Mouse (Mus musculus) yolk sac, embryonic 10.5 days (tissue): ENCODE data around the gene Ly6g5c.

ENCODE experiments used
- DNase-seq: peaks from one replicate; pipeline ENCODE4 v3.0.0-alpha.2; 2017; ENCODE audit warnings: low spot score

Gene Ly6g5c

DNA sequence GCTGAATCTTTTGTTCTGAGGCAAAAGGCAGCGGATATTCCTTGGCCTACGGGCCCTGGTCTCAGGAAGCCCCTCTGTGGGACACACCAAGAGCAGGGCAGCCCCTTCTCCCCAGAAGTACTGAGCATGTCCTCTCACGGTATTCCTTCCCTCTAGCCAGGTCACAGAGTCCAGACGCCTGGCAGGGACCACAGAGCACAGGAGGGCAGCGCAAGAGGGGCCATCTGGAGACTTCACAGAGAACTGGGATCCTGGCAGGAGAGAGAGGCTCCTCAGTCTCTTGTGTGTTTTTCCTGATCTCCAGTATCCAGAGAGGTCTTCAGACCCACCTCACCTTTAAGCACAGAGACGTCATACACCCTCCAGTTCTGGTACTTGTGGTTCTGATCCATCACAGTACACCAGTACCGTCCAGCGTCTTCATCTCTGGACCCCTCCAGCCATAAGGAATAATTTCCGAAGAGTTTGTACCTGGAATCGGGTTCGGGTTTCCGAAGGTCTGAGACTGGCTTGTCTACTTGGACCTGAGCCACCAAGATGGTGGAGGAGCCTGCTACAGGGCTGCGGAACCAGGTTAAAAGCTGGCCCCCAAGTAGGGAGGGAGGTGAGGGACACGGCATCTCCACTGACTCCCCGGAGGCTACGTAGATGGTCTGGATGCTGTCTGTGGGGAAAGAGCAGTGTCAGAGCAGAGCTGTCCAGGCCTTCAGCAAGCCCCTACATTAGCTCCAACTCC lies 25.1 kb upstream of the Ly6g5c start:
- DNase-seq: no peak

DNA sequence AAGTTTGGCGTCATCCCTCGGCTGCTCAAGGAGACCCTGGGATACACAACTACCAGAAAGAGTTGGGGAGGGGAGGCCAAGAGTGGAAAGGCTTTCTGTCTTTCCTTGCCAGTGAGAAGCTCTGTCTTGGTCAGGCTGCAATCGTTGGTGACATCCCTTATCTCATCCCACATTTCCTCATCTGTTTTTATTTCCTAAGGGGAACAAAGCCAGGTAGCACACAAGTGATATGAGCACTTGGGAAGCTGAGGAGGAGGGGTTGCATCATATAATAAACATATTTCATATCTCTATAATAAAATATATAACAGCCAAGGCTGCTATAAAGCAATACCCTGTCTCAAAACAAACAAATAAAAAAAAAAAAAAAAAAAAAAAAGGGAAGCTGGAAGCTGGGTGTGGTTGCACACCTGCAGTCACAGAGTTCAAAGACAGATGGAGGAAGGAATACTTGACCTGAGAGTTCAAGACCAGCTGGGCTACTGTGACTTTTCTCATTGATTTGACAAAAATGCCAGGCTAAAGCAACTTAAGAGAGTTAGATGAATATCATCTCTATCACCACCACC lies 24.1 kb upstream of the Ly6g5c start:
- DNase-seq: no peak

DNA sequence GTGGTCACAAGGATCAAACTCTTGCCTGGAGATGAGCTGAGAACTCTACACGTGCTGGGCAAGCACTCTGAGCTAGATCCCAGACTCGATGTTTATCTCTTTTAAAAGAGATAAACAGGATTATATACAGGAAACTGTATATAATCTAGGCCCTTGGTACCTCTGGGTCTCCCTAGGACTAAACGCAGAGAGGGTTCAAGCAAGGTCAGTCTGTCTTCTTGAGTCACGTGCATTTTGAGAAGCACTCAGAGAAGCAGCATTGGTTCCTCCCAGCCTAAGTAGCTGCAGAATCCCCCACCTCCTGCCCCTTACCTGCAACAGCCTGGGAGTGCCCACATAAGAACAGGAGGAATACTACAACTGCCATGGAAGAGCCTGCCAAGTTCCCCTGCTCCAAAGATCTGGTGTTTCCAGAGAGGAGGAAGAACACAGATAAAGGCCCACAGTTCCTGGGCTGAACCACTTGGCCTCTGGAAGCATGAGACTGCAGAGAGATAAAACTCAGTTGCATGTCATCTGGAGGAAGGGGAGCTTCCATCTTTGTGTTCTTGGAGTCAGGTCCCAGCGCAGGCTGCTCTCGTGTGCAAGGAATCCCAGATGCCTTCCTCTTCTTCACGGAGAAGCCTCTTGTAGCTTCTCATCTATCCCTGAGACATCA lies 22.7 kb upstream of the Ly6g5c start, which contains the start of gene Ly6g6f:
Gene Ly6g6f, minus strand, starts transcription at position 403 of the 658 bp plus-strand sequence.
- DNase-seq: no peak

- no peak for DNase-seq
Observed at GRCm38 (mm10) chr17:35088151-35088550, 19.9 kb upstream of the Ly6g5c start.

DNA sequence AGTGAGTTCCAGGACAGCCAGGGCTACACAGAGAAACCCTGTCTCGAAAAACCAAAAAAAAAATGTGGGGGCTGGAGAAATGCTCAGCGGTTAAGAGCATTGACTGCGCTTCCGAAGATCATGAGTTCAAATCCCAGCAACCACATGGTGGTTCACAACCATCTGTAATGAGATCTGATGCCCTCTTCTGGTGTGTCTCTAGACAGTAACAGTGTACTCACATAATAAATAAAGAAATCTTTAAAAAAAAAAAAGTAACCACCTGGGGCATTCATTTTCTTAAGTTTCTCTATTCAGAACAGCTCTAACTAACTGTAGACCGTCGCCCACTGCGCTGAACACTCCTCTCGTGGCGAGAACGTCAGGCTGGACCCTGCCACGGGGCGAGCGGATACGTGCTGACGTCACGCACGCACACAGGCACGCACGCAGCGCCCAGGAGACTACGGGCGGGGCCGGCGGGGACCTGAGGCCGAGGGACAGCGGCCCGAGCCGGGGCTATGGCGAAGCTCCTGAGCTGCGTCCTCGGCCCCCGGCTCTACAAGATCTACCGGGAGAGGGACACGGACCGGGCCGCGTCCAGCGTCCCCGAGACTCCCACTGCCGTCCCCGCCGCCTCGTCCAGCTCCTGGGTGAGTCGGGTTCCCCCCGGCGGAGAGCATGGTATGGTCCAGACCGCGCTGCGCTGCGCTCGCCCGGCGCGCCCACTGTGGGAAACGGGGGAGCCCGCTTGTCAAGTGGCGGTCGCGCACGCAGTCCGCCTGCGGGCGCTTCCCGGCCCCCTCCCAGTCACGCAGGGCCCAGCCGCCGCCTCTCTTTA lies 19.0 kb upstream of the Ly6g5c start, which contains the start of gene Abhd16a:
Gene Abhd16a, plus strand, starts transcription at position 439 of the 820 bp plus-strand sequence.
- DNase-seq: peak; percentile 91

DNA sequence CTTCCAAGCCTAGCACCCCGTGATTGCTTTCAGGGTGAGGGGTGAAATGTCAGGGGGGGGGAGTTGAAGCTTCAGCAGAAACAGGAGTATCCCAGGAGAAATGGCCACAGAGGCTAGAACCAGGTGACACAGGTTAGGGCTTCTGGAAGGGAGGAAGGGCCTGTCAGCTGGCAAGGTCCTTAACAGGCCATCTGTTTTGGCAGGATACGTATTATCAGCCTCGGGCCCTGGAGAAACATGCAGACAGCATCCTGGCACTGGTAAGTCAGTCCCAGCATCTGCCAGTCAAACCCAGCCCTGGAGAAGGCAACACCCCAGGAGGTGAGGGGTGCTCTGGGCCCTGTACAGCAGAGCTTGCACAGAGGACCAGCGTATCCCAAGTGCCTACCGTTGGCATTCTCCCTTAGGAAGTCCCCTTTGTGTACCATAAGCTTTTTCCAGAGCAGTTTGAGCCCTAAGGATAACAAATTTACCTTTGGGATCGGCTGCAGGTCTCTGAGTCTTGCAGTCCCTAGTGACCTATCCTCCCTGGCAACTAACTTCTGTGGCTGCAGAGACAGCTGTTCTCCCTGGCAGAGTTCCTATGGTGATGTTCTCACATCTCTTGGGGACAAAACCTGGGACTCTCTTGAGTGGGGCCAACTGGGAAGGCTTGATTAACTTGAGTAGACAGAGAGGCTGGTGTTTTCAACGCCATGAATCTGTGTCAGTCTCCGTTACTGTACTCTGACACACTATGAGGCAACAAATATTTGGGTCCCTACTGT lies 17.7 kb upstream of the Ly6g5c start:
- DNase-seq: no peak

GRCm38 (mm10) chr17:35092403-35093198 lies 15.5 kb upstream of the Ly6g5c start:
- DNase-seq: no peak

GRCm38 (mm10) chr17:35094475-35095365 lies 13.4 kb upstream of the Ly6g5c start:
- no peak for DNase-seq

DNA sequence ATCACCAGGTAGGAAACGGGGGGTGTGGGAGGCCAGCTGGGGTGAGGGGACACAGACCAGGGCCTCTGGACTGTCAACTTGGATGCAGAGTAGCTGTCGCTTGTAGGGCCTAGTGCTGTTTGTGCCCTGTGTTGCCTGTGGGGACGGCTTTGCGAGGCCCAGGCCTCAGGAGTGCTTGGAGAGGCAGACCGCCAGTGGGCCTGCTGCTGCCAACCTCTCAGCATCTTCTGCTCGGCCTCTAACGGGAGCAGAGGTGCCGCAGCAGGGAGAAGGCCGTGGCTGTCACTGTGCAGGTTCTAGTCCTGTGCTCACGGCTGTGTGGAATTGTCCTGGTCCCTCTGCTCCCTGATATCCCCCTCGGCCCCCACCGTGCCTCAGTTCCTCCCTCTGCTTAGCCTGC lies 11.5 kb upstream of the Ly6g5c start:
- no peak for DNase-seq

DNA sequence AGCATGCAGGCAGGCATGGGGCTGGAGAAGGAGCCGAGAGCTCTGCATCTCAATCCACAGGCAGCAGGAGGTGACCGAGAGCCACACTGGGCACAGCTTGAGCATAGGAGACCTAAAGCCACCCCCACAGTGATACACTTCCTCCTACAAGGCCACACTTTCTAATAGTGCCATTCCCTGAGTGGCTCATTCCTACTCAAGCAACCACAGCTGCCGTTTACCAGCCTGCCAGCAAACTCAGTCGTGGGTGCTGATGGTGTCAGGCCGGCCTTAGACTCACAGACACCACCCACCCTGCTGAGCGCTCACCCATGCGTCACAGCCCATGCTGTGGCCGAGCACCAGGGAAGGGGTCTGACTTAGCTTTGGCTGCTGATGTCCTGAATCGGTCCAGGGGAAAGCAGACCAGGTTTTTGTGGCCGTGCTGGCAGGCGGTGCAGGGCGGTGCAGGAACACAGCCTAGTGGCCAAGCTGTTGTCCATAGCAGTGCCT lies 10.9 kb upstream of the Ly6g5c start:
- no peak for DNase-seq

DNA sequence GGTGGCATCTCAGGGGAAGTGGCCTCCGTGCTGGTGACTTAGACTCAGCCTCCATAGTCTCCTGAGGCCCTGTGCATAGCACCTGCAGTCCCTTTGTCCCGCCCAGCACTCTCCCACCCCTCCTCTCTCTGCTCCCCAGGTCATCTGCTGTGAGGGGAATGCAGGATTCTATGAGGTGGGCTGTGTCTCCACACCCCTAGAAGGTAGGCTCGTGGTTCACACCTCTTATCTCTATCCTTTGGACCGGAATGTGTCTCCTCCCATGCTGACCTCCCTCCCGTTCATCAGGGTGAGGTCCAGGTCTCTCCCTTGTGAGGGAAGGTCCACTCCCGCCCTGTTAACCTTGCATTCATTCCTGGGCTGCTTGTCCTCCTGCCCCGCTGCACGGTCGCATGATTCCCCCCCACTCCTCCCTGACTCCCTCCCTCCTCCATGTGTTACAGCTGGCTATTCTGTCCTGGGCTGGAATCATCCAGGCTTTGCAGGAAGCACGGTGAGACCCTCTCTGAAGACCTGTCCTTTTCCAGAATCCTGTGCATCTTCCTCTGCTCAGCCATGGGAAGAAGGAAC lies 7.8 kb upstream of the Ly6g5c start:
- DNase-seq: peak; percentile 88

- no peak for DNase-seq
Observed at GRCm38 (mm10) chr17:35101161-35101560, 6.9 kb upstream of the Ly6g5c start.

DNA sequence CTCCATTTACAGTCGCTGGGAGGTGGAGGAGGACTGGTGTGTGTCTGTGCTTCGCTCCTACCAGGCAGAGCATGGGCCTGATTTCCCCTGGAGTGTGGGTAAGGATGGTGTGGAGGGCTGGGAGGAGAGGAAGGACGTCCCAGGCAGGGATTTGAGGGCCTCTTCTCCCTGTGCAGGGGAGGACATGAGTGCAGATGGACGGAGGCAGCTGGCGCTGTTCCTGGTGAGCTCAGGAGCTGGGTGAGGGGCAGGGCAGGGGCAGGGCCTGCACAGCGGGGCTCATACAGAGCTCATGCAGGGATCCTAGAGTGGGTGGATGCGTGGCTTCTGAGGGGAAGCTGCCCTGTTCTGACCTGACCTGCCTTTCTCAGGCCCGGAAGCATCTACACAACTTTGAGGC lies 5.8 kb upstream of the Ly6g5c start:
- DNase-seq: no peak

DNA sequence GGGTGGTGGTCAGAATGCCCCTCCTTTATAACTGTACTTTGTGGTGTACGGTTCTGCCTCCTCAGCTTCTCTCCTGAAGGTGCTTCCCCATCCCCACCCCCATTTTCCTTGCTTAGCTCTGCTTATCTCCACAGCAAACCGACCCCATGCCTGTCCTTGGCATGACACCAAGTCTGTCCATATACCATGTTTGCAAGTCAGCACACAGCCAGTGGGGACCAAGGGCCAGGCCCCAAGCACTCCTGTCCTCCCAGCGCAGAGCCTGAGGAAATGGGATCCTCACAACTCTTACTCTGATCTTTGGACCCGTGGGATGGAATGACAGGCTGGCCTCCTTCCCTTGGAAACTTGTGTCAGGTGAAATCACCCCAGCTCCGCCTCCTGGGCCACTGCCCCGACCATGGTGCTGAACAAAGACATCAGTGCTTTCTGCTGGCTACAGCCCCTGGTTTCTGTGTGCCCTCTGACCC lies 4.8 kb upstream of the Ly6g5c start:
- peak; percentile 88 for DNase-seq

GRCm38 (mm10) chr17:35104079-35104478 lies 4.0 kb upstream of the Ly6g5c start:
- DNase-seq: peak; percentile 58

- DNase-seq: no peak
Observed at GRCm38 (mm10) chr17:35104754-35105153, 3.3 kb upstream of the Ly6g5c start.

DNA sequence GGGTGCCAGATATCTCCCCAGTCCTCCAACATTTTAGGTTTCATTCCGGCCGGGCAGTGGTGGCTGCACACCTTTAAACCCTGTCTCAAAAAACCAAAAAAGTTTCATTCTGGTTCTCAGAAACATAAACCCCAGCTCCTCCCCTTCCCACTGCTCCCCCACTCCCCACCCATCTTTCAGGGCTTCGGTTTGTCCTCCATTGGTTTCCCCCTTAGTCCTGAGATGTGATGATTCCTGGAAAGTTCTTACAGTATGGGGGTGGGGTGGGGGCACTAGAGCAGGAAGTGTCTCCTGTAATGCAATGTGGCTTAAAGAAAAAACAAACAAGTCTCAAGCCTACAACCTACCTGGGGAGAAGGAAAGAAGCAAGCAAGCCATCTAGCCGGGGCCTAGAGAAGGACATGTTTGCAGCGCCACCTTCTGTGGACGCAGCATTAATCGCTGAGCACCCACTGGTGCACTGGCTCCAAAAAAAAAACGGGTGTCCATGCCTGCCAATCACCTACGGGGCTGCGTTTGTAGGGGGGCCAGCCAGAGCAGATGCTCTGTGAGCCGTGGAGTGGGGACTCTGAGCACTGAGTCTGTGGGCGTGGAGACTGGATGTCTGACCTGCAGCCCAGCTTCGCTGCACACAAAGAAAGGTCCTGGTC lies 2.2 kb upstream of the Ly6g5c start:
- DNase-seq: no peak

- no peak for DNase-seq
Observed at GRCm38 (mm10) chr17:35106522-35106921, 1.6 kb upstream of the Ly6g5c start.
